Mouse (Mus musculus) midbrain, embryonic 12.5 days (tissue): ENCODE data around the gene Arsg. TPM values are rescaled to one million over a fixed set of nuclear protein-coding genes. Genes with fewer than 3 reads are reported as not detected.
"Not testable (repeated sequence)": the region's sequence is repeated elsewhere in the genome, so short reads cannot be mapped to it uniquely, and the experiment has no call there.

ENCODE experiments used
- ATAC-seq: fragments of 200-750 bp; cut with Nextera tagmentation; 2 replicates; pipeline ENCODE4 v1.8.0; 2017; ENCODE audit warnings: low read depth, moderate TSS enrichment, moderate library complexity; ENCODE audit not compliant: low FRiP score
- H3K27ac ChIP-seq: fragments of 300-500 bp; sonication (generic); replicated peaks from 2 replicates; pipeline ENCODE4 v1.5.1; 2016; ENCODE audit warnings: mild to moderate bottlenecking
- H3K27me3 ChIP-seq: fragments of 300-500 bp; sonication (generic); 2 replicates; pipeline ENCODE4 v1.6.1; 2016; ENCODE audit warnings: mild to moderate bottlenecking
- H3K36me3 ChIP-seq: fragments of 300-500 bp; sonication (generic); 2 replicates; pipeline ENCODE4 v1.6.1; 2016
- H3K4me1 ChIP-seq: fragments of 300-500 bp; sonication (generic); 2 replicates; pipeline ENCODE4 v1.6.1; 2016
- H3K4me2 ChIP-seq: fragments of 300-500 bp; sonication (generic); replicated peaks from 2 replicates; pipeline ENCODE4 v1.6.1; 2016; ENCODE audit warnings: mild to moderate bottlenecking, moderate library complexity
- H3K4me3 ChIP-seq: fragments of 300-500 bp; sonication (generic); 2 replicates; pipeline ENCODE4 v1.5.1; 2016; ENCODE audit warnings: mild to moderate bottlenecking
- H3K9ac ChIP-seq: fragments of 300-500 bp; sonication (generic); replicated peaks from 2 replicates; pipeline ENCODE4 v1.6.1; 2016; ENCODE audit warnings: mild to moderate bottlenecking, moderate library complexity
- H3K9me3 ChIP-seq: fragments of 300-500 bp; sonication (generic); 2 replicates; pipeline ENCODE4 v1.6.1; 2016; ENCODE audit warnings: mild to moderate bottlenecking
- WGBS: fragments of 180-500 bp; shearing (Covaris S2); methylation state at CpG from one replicate; pipeline ENCODE4 v1.1.7; 2016; 5-methylcytosine and 5-hydroxymethylcytosine counted together
- polyA plus RNA-seq: library from polyadenylated mRNA; unstranded; fragments of >200 nt; fragmentation: Nextera tagmentation; extraction: Ambion mirVana; gene quantifications from 2 replicates; pipeline ENCODE4 v1.2.1, GENCODE M21; 2016

Arsg gene
- polyA plus RNA-seq, 1 experiment from 2014 or later, result 2.4 TPM

- Histone ChIP-seq H3K4me2 (no peak overlapping the region), H3K36me3 (no peaks in the 10 kb centered on the region), H3K4me3 (no peak overlapping the region), H3K27me3 (no peaks in the 10 kb centered on the region), H3K4me1 (no peaks in the 10 kb centered on the region), H3K9me3 (no peaks in the 10 kb centered on the region), H3K27ac (no peak overlapping the region), H3K9ac (no peak overlapping the region)
- WGBS, result 85% methylated on average over 15 of the region's 15 CpGs
- no peak for ATAC-seq
Observed at GRCm38 (mm10) chr11:109485398-109486045, 12.3 kb downstream of the Arsg start.

DNA sequence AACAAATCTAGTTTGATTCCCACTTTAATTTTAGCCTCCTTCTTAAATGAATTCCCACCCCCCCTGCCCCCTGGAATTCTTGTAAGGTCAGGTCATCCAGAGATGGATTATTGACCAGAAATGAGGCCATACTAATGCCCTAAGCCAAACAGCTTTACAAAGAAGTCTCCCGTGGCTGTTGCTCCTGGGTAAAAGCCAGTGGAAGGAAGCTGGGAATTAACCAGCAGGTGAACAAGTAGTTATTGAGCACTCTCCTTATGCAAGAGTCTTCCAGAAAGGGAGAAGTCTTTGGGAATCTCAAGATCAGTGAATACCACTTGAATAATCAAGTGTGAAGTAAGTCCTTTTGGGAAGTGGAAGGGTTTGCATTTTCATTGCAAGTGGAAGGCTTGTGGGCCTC is 13.9 kb downstream of the Arsg start:
- no peaks in the 10 kb centered on the region for H3K36me3 ChIP-seq

DNA sequence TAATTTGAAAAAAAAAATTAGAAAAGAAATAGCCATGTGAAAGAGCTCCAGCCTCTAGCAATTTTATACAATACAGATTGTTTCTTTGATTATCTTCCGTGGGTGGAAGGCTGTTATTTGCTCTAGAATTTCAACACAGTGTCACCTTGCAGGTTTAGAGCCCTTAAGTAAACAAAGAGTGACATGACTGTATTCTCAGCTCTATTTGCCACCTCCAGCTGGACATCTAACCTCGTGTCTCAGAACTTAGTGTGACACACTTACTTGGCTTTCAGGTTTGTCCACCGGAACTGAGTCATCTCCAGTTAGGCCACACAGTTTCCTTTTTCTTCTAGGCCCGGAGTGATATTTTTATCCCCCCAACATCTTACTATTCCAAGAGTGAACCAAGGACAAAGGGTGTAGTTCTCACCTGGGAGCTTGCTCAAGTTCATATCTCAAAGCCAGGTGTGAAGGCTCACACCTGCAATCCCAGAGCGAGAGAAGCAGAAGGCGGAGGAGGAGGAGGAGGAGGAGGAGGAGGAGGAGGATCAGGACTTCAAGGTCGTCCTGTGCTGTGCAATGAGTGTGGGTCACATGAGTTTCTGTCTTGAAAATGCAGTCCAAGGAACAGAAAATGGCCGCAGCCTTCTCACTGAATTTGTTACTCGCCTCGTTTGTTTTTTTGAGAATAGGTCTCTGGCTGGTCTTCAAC is 15.0 kb downstream of the Arsg start:
- Histone ChIP-seq H3K36me3 (no peaks in the 10 kb centered on the region), H3K4me3 (no peak overlapping the region), H3K4me1 (no peaks in the 10 kb centered on the region), H3K27me3 (no peaks in the 10 kb centered on the region), H3K9me3 (no peaks in the 10 kb centered on the region), H3K27ac (no peak overlapping the region), H3K9ac (no peak overlapping the region), H3K4me2 (no peak overlapping the region)
- 91% methylated on average over 9 of the region's 10 CpGs for WGBS
- ATAC-seq, result no peak

More for the DNA sequence above, 13.9 kb downstream of the Arsg start:
- Histone ChIP-seq H3K27me3 (no peaks in the 10 kb centered on the region), H3K9ac (no peak overlapping the region), H3K9me3 (no peaks in the 10 kb centered on the region), H3K4me1 (no peaks in the 10 kb centered on the region), H3K27ac (no peak overlapping the region), H3K4me3 (no peak overlapping the region), H3K4me2 (no peak overlapping the region)
- 5% methylated on average over 1 of the region's 1 CpGs for WGBS
- no peak for ATAC-seq

DNA sequence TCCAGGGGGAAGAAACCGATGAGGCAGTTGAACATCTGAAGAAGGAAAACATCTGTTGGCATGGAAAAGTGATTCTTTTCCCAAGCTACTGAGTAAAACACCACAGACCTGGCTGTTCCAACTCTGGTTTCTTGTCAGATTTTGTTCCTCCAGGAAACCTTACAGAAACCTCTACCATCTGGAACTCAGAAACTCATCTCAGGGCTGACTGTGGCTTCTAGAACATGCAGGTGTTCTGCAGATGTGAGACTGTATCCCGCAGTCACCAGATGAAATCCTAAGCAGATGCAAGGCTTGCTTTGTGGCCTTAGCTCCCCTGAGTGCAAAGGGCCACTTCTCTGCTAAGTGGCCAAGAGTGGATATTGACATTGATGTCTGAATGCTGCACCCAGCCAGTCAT is 16.6 kb downstream of the Arsg start:
- H3K9ac ChIP-seq, result no peak overlapping the region
- H3K27me3 ChIP-seq, result no peaks in the 10 kb centered on the region; the same call in 1 of the 2 replicates
- 90% methylated on average over 2 of the region's 2 CpGs for WGBS
- ATAC-seq, result no peak
- H3K4me3 ChIP-seq, result no peak overlapping the region
- no peak overlapping the region for H3K27ac ChIP-seq
- no peaks in the 10 kb centered on the region for H3K9me3 ChIP-seq
- no peak overlapping the region for H3K4me2 ChIP-seq
- H3K36me3 ChIP-seq, result no peaks in the 10 kb centered on the region
- H3K4me1 ChIP-seq, result no peaks in the 10 kb centered on the region

DNA sequence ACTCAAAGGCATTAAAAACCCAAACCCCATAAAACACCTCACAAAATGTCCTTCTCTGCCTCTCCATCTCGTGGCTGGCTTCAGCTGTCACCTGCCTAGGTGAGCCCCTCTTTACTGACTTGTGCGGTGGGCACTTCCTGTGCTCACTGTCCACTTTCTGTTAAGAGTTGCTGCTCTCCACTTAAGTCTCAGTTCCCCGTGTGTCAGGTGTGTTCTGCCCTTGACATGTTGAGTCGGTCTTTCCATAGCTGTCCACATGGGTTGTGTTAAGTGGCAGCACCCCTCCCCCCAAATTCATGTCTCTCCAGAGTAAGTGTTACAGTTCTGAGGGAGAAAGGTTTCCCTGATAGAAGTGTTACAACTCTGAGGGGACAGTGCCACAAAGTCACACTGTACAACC is 18.7 kb downstream of the Arsg start:
- H3K4me2 ChIP-seq, result no peak overlapping the region
- H3K36me3 ChIP-seq, result no peaks in the 10 kb centered on the region
- no peak overlapping the region for H3K27ac ChIP-seq
- H3K27me3 ChIP-seq, result no peaks in the 10 kb centered on the region; the same call in 1 of the 2 replicates
- H3K9me3 ChIP-seq, result no peaks in the 10 kb centered on the region
- no peak overlapping the region for H3K9ac ChIP-seq
- peaks cover 8% of the 10 kb centered on the region for H3K4me1 ChIP-seq
- H3K4me3 ChIP-seq, result no peak overlapping the region
- ATAC-seq, result no peak
- 83% methylated on average over 4 of the region's 4 CpGs for WGBS

DNA sequence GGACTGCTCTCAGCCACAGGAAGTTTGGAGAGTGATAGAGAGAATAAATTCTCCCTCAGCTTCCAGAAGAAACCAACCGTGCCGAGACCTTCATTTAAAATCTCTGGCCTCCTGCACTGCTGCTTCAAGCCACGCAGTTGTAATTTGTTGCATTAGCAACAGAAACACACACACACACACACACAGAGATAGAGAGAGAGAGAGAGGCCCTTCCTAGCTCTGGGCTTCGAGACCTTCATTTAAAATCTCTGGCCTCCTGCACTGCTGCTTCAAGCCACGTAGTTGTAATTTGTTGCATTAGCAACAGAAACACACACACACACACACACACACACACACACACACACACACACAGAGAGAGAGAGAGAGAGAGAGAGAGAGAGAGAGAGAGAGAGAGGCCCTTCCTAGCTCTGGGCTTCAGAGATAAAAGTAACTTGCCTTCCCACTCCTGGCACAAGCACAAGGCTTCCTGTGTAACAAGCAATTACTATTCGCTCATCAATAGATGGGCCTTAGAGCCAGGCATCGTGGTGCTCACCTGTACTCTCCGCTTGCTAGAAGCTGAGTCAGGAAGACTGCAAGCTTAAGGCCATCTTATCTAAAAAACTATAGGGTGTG is 19.8 kb downstream of the Arsg start:
- ATAC-seq, H3K9me3 ChIP-seq: not testable (repeated sequence)
- 84% methylated on average over 8 of the region's 8 CpGs for WGBS

DNA sequence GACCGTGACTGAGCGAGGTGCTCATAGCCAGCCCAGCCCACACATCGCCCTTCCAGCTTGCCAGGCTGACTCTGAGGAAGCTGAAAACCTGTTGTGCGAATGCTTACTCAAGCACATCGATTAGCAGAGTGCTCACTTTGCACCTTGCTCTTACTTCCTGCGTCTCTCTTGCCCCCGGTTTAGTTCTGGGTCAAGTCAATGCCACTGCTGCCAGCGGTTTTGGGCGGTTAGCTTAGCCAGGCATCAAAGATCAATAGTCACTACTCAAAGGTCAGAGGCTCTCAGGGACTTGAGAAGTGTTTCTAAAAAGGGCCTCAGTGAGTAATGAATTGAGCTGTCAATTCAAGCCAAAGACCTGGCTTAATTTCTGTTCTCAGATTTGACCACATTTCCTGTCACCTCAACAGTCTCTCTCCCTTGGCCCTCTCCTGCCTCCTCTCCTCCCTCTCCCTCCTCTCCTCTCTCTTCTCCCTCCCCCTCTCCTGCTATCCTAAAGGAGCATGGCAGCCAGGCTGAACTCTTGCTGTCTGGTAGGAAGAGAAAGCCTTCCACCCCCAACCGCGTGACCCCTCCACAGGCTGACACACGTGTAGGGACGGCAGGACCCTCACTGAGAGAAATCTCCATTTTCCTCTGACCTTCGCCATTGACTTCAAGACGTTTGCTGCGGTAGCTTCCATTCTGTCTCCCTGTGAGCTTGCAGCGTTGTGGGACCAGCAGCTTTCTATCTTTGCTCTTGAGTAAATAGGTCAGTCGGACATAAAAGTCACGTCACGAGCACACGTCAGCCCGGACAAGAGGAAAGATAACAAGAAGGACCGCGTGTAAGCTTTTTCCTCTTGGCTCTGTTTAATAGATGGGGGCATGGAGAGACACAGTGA is 22.0 kb downstream of the Arsg start:
- Histone ChIP-seq H3K9ac (no peak overlapping the region), H3K27me3 (peaks cover 2% of the 10 kb centered on the region; the same call in 1 of the 2 replicates), H3K27ac (no peak overlapping the region), H3K36me3 (no peaks in the 10 kb centered on the region), H3K9me3 (no peaks in the 10 kb centered on the region), H3K4me1 (peaks cover 19% of the 10 kb centered on the region), H3K4me2 (no peak overlapping the region), H3K4me3 (no peak overlapping the region)
- no peak for ATAC-seq
- whole genome bisulfite sequencing, result 59% methylated on average over 24 of the region's 24 CpGs

More for the DNA sequence above, 19.8 kb downstream of the Arsg start:
- H3K27me3 ChIP-seq, H3K4me2 ChIP-seq, H3K36me3 ChIP-seq, H3K9ac ChIP-seq, H3K4me3 ChIP-seq, H3K27ac ChIP-seq: not testable (repeated sequence)
- H3K4me1 ChIP-seq, result peaks cover 16% of the 10 kb centered on the region

DNA sequence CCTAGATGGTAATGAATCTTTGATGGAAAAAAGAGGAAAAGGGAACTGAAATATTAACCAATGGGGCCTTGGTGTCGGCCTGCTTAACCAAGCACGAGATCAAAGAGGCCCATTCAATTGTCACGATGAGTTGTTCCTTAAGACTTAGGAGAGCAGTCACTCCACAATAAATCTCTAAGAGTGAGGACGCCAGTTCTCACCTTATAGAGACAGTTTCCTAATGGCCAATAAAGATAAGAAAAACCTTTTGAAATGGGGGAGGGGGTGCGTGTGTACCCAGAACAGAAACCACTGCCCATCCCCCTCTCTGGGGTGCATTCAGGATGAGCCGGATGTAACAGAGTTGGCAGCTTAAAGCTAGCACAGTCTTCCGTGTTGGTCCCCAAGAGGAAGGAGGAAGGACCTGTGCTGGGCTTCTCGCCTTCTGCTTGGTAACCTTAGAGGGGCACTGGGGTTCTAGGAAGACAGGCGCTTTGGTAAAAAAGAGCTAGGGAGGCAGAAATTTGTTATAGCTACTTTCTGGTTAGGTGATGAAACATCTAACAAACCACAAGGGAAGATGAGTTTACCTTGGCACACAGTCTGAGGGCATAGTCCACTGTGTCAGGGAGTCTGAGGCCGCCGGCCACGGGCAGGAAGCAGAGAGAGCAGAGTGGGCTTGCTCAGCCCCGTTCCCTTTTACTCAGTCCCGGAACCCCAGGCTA is 22.7 kb downstream of the Arsg start:
- Histone ChIP-seq H3K27me3 (peaks cover 2% of the 10 kb centered on the region; the same call in 1 of the 2 replicates), H3K9me3 (no peaks in the 10 kb centered on the region), H3K27ac (no peak overlapping the region), H3K4me3 (no peak overlapping the region), H3K4me1 (peaks cover 19% of the 10 kb centered on the region), H3K4me2 (no peak overlapping the region), H3K36me3 (no peaks in the 10 kb centered on the region), H3K9ac (no peak overlapping the region)
- ATAC-seq, result no peak
- 60% methylated on average over 14 of the region's 14 CpGs for WGBS

GRCm38 (mm10) chr11:109496475-109496993 is 23.4 kb downstream of the Arsg start:
- Histone ChIP-seq H3K9ac (no peak overlapping the region), H3K4me2 (no peak overlapping the region), H3K9me3 (no peaks in the 10 kb centered on the region), H3K27ac (no peak overlapping the region), H3K4me3 (no peak overlapping the region), H3K4me1 (peaks cover 19% of the 10 kb centered on the region), H3K36me3 (no peaks in the 10 kb centered on the region), H3K27me3 (peaks cover 2% of the 10 kb centered on the region; the same call in 1 of the 2 replicates)
- ATAC-seq, result no peak; the same call in 1 of the 2 replicates
- 90% methylated on average over 7 of the region's 7 CpGs for WGBS

GRCm38 (mm10) chr11:109496996-109497714 is 24.0 kb downstream of the Arsg start:
- no peaks in the 10 kb centered on the region for H3K36me3 ChIP-seq
- no peak overlapping the region for H3K4me2 ChIP-seq
- H3K27me3 ChIP-seq, result peaks cover 2% of the 10 kb centered on the region; the same call in 1 of the 2 replicates
- ATAC-seq, result 0 out of 2 replicates have a peak, but pooled peaks have one; percentile 54
- H3K4me3 ChIP-seq, result no peak overlapping the region
- 58% methylated on average over 6 of the region's 6 CpGs for WGBS
- no peak overlapping the region for H3K27ac ChIP-seq
- peaks cover 19% of the 10 kb centered on the region for H3K4me1 ChIP-seq
- H3K9ac ChIP-seq, result no peak overlapping the region
- H3K9me3 ChIP-seq, result no peaks in the 10 kb centered on the region
